Comparison of ENCODE assay signal across 14 mouse cellular contexts in the genomic region with DNA sequence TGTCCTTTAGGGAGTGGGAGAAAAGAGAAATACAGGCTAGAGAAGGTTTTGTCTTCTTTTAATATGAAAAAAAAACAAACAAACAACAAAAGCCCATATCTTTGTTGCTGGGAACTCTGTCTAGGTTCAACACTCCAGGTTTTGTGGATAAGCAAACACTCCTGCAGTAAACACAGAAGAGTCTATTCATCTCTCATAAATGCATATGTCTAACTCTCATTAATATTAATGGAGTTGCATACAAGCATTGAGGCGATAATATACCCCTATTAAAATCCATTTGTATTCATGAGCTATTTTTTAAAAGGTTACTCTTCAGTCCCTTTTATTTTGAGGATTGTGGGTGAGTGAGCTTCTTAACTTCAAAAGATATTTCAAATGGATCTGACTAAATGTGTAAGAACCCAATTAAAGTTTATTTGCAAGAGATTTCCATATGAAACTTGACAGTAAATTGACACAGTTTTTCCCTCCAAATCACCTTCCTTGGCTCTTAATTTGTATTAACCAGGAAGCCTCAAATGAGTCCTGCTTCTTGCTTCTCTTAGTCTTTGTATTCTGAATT.
"Had no signal": no experiment of that assay in that cellular context is flagged by ENCODE, and none has a peak within 500 bp of the region (broad histone marks: within the 10 kb centered on the region; RNA-seq: fewer than 3 reads in every experiment).

No protein-coding gene starts in this region.

- H3K4me2 ChIP-seq: kidney, embryonic 15.5 days; limb, embryonic 15.5 days; liver, embryonic 12.5 days; lung, embryonic 14.5 days; neural tube, embryonic 12.5 days had no signal

- H3K27ac ChIP-seq: kidney, embryonic 15.5 days; limb, embryonic 15.5 days; liver, embryonic 12.5 days; neural tube, embryonic 12.5 days had no signal

- H3K4me1 ChIP-seq: kidney, embryonic 15.5 days; limb, embryonic 15.5 days; liver, embryonic 12.5 days; megakaryocyte, embryonic 14.5 days had no signal

- H3K36me3 ChIP-seq: kidney, embryonic 15.5 days; limb, embryonic 15.5 days; liver, embryonic 12.5 days; neural tube, embryonic 12.5 days had no signal

- H3K4me3 ChIP-seq: kidney, embryonic 15.5 days; limb, embryonic 15.5 days; liver, embryonic 12.5 days; megakaryocyte, embryonic 14.5 days; neural tube, embryonic 12.5 days had no signal

- ATAC-seq: liver, embryonic 12.5 days had no signal

- H3K9ac ChIP-seq: kidney, embryonic 15.5 days; limb, embryonic 15.5 days; liver, embryonic 12.5 days; lung, embryonic 14.5 days; neural tube, embryonic 12.5 days had no signal

- H3K9me3 ChIP-seq: kidney, embryonic 15.5 days; limb, embryonic 15.5 days; liver, embryonic 12.5 days; neural tube, embryonic 12.5 days had no signal

- H3K27me3 ChIP-seq: limb, embryonic 15.5 days; liver, embryonic 12.5 days; megakaryocyte, embryonic 14.5 days; neural tube, embryonic 12.5 days had no signal

- DNase-seq: kidney, postnatal 14 days; layer of hippocampus, postnatal 36 days; lung, embryonic 14.5 days; lung, postnatal 10 days; lung, postnatal 4 days; right cerebral cortex, postnatal 4 days; spleen, adult 18-20 months; thymus, adult 18-20 months; thymus, postnatal 14 days had no signal
